Mouse (Mus musculus): ENCODE results near the gene Piwil1. TPM values are rescaled to one million over a fixed set of nuclear protein-coding genes. Genes with fewer than 3 reads are reported as not detected.

The Piwil1 gene
- total RNA-seq (2021) = not detected
- long read RNA-seq, experiment 1 = 0 reads
- long read RNA-seq, experiment 2 = 0 reads

DNA sequence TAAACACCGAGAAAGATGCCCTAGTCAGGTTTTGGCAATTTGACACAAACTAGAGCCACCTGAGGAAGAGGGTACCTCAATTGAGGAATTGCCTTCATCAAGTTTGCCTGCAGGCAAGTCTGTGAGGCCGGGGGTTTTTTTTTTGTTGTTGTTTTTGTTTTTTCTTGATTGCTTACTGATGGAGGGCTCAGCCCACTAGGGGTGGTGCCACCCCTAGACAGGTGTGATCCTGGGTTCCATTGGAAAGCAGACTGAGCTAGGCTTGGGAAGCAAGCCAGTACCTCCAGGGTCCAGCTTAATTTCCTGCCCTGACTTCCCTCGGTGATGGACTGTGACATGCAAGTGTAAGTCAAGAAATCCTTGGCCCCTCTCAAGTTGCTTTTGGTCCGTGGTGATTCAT, at the start of gene Piwil1:
TSS of gene Piwil1 (plus strand) at position 301 of the 400 bp plus-strand sequence.
- DNase-seq = no peak

DNA sequence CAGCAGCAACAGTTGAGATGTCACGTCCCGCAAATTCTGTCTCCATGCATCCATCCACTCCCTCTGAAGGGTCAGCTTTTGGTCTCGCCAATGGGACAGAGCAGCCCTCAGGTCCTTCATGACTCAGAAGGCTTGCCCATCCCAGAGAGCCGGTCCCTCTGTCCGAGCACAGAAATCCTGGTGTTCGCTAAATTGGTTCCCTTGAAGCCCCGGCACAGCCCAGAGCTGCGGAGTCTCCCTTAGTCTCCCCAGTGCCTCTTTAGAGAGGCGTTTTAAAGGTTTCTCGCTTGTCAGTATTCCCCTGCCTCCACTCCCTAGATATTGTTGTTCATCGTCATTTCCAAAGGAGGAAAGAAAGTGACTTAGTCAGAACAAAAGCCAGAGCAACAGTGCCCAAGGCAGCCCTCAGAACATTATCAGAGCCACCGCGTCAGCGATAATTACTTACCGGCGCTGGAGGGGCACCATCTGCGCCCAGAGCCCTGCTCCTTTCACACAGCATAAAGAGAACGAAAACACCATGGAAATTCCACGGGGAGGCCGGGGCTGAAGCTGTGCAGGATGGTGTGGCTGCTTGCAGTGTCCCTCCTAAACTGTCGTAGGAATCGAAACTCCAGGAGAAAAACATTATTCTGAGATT, 45.7 kb upstream of the Piwil1 start:
- DNase-seq = no peak

DNA sequence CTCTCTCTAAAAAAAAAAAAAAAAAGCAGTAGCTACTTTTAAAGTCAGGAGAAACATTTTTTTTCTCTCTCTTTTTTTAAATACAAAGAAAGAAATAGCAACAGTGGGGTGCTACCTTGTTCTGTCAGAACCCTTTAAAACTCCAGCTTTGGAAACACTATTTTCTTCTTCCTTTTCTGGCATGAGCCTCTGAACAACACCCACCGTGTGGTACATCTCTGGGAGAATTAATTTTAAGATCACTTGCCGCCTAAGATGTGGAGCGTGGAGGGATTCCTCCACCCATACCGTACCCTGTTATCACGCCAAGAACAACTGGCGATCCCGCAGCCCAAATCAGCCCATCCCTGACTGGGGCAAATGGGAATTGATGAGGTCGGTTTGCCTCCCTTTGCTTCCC, 42.2 kb upstream of the Piwil1 start:
- DNase-seq = no peak

DNA sequence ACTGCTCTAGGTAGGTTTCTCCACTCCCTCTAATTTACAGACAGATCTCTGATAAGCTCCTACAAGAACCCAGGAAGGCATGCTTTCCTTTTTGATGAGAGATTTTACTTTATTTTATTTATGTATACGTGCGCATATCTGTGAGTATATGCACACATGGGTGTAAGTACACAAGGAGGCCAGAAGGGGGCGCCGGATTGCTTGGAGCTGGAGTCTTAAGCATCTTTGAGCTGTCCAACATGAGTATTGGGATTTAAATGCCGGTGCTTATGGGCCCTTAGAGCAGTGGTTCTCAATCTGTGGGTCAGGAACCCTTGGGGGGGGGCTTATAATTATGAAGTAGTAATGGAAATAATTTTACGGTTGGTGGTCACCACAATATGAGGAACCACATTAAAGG, 39.4 kb upstream of the Piwil1 start:
- DNase-seq = no peak

DNA sequence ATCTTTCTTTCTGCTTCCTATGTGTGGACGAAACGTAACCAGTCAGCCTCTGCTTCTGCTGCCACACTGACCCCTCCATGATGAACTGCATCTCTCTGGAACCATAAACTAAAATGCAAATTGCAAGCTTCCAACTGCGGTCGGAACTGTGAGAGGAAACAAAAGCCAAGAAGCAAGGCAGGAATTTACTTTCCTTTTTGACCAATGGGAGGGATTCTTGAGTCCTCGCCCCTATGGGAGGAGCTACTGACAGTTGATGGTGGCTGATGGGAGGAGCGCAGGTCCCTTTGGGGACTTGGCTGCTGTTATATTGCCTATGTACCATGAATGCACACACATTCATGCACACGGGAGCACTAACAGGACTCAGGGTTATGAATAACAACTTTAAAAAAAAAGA, 38.3 kb upstream of the Piwil1 start:
- DNase-seq = no peak

DNA sequence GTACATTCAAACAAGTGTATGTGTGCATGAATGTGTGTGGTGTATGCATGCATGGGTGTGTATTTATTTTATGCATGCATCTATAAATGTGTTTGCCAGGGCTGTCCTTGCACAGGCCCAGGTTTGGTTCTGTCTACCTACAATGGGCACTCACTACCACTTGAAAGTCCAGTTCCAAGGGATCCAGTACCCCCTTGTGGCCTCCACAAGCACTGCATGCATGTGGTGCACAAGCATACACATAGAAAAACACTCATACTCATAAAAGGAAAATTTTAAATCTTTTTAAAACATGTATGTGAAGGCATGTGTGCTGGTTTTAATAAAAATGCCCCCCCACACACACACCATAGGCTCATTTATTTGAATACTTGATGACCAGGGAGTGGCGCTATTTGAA, 37.3 kb upstream of the Piwil1 start:
- peak; percentile 21 for DNase-seq

DNA sequence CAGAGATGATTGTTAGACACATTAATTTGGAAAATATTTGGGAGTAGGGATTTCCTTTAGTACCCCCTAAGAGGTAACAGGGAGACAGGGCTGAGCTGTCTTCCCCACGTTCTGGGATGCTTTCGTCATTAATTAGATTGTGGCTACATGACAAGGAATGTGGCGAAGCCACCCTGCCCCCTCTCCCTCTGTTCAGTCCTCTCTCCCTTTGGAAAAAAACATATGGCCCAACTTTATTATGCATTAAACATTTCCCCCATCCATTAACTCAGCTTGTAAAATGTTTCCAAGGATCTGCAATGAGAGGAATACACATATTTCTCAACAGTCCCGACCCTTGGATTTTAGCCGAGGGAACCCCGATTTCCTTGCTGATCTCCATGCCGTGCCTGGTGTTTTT, 35.0 kb upstream of the Piwil1 start:
- no peak for DNase-seq

DNA sequence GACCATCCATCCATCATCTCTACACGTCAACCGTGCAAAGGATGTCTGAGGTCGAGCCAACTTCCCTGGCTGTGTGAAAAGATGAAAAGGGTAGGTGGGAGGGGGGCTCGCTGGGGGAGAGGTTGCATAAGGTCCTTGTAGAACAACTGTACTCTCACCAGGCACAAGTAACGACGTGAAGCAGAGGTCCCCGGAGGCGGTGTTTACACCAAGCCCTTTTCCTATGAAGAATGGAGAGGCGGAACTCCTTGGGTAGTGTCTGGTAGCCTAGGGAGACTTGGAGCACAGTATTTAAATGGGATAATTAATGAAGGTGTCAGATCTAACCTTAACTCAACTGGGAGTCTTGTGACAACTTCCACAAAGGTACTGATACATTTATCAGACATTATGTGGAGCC, 28.2 kb upstream of the Piwil1 start:
- DNase-seq = no peak

DNA sequence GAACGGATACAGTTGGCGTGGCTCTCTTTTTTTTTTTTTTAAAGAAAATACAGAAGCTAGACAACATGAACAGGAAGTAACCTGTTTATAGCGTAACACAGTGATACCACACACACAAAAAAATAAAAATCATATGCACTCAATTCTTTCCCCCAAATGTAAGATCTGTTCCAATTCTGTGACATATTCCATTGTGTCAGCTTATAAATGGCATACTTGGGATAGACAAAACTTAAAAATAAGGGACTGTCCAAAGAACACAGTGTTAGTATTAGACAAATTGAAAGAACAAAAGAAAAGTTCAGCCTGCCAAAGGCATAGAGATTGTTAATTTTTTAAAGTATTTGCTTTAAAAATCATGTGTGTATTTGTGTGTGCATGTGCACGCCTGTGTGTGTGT, 25.0 kb upstream of the Piwil1 start:
- DNase-seq = no peak

DNA sequence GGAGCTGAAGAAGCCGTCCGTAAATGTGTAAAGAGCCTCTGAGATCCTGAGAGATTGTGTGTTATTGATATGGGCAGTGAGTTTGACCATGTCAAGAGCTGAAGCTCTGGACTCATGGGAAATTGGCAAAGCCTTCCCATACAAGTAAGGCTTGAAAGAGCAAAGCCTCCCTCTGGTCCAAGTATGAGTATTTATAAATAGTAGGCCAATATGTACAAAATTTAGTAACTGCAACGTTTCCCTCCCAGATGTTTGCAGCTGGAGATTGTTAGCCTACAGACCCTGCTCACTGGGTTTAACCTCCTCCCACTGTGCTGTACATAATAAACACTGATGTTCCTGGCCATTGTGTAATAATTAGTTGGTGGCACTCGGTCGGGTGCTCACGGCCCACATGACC, 24.5 kb upstream of the Piwil1 start:
- DNase-seq = no peak

DNA sequence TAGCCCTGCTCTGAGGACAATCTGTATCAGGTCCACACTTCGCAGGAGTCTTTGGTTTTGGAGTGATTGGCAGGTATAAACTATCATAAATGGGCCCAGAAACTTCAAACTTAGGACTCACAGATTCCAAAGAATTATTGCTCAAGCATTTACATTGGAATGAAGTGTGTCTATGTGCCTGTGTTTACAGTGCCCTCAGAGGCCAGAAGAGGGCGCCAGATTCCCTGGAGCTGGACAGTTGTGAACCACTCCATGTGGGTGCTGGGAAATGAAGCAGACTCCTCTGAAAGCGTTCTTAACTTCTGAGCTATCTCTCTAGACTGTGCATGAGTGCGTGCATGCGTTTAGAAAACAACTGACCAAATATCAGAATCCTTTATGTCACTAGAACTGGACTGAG, 20.9 kb upstream of the Piwil1 start:
- DNase-seq = peak; percentile 33

DNA sequence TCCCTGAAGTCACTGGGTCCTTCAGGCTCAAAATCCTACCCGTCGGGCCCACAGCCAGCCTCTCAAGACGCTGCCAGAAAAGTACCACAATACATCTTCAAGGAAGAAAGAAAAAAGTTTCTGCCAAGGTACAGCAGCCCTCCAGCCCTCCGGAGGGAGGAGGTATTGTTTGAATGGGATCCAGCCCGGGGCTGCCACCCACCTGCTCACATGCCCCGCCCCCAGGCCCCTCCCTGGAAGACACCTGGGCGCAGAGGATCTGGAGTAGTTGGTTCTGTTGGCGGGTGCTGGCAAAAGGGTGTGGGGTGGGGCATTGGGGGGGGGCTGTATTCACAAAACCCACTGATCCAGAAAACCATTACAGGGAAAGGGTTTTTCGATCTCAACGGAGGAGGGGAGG, 18.1 kb upstream of the Piwil1 start:
- no peak for DNase-seq

DNA sequence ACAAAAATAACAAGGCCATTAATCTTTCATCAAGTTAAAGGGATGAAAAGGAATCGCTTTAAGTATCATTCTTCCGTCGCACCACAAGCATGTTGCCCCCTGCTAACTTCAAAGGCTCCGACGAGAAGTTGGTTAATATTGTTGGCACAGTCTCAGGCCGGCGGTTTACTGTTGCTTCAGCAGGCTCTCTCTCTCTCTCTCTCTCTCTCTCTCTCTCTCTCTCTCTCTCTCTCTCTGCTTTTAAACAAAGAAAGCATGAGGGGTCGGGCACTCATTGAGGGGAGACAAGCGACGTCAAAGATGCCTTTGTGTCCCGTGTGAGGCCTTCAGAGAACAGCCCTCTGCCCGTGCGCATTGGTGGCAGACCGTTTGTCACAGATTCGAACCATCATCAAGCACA, 17.7 kb upstream of the Piwil1 start:
- DNase-seq = no peak

DNA sequence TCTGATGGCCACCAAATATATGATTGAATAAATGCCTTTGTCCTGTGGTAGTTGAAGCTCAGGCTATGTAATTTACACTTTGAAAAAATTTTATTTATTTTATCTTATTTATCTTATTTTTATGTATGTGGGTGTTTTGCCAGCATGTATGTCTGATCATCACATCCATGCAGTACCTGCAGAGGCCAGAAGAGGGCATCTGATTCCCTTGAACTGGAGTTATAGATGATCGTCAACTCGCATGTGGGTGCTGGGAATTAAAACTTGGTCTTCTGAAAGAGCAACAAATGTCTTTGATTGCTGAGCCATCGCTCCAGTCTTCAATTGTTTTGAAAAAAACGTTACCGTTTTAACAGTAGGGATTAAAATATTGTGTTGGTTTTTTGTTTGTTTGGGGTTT, 15.2 kb upstream of the Piwil1 start:
- no peak for DNase-seq

DNA sequence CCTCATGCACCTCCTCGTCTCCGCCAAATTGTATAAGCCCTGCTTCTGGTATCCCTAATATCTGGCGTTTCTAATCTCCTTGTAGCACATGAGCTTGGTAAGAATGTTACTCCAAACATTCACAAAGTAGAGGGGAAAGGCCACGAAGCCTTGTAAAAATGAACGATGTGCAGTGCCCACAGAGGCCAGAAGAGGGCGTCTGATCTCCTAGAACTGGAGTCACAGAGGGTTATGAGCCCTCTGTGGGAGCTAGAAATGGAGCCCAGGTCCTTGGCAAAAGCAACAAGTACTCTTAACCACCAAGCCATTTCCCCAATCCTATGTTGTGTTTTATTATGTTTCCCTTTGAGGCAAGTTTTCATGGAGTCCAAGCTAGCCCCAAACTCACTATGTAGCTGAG, 8.2 kb upstream of the Piwil1 start:
- DNase-seq = no peak

DNA sequence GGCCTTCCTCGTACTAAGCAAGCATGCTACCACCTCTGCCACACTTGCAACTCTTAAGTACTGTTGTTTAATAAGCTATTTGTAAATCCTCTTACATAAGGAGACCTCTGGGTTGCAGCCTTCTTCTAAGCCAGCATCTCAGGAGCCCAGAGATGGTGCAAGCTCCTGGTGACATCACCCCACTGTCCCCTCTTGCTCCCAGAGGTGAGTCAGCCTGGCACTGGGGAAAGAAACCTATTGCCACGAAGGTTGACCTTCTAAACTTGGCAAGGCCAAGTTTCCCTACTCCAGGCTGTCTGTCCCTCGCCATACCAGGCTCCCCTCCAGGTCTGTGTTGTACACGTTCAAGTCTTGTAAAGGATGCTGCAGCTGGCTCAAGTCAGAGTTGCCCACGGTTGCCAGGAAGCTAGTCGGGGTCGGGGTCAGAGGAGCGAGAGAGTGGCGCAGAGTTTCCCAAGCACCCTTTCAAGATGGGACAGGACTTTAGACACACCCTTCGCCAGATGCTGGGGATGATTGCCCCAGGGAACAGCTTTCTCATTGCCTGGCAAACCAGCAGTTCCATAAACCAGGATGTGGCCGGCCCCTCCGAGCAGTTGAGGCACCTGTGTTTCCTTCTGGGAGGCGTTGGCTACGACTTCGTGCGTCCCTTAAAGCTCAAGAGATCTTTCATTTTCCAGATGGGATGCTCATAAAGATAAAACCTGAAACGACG, 7.6 kb upstream of the Piwil1 start:
- peak; percentile 27 for DNase-seq

DNA sequence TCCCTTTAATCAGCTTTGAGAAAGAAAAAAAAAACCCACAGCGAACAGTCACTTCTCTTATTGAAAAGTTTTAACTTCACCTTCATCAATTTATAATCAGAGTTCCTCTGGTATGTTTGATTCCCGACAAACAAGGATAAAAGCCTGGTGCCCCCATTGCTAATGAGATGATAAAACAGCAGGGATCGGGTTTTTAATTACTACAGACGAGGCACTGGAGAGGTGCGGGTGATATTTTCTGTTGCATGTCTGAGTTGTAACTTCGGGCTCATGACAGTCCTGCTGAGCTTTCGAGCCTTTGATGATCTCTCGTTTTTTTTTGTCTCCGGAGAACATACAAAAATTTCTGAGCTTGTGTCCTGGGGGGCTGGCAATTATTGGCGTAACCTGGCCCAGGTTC, 5.5 kb upstream of the Piwil1 start:
- DNase-seq = no peak

DNA sequence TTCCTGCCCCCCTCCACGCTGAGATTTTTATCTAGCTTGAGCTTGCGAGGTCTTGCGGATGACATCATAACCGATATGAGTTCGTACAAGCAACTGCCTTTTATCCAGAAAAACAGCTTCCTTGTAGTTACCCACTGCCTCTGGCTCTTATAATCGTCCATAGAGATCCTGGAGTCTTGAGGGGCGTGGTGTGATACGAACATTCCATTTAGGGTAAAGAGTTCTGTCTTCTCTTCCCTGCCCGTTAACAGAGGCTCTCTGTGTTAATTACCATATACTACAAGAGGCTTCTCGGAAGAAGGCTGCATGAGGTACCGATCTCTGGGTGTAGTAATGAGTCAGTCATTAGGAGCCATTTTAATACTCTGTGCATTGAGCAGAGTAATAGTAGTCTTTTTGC, 1.6 kb upstream of the Piwil1 start:
- no peak for DNase-seq

DNA sequence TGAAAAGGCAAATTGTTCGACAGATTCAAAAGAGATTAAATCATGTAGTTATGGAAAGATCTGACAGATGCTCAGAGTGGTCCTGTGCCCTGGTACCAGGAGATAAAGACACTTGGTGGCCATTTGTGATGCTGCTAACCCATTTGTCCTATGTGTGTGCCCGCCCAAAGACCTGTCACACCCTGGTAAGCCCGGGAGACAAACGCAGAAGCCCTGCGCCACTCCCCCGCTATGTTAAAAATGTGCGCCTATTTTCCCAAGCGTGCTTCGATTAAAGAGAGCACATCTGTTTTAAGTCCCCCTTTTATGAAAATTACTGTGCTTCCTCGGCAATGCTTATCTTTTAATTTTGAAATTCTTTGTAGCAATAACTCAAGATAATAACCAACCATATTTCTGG, 1.4 kb downstream of the Piwil1 start:
- no peak for DNase-seq

DNA sequence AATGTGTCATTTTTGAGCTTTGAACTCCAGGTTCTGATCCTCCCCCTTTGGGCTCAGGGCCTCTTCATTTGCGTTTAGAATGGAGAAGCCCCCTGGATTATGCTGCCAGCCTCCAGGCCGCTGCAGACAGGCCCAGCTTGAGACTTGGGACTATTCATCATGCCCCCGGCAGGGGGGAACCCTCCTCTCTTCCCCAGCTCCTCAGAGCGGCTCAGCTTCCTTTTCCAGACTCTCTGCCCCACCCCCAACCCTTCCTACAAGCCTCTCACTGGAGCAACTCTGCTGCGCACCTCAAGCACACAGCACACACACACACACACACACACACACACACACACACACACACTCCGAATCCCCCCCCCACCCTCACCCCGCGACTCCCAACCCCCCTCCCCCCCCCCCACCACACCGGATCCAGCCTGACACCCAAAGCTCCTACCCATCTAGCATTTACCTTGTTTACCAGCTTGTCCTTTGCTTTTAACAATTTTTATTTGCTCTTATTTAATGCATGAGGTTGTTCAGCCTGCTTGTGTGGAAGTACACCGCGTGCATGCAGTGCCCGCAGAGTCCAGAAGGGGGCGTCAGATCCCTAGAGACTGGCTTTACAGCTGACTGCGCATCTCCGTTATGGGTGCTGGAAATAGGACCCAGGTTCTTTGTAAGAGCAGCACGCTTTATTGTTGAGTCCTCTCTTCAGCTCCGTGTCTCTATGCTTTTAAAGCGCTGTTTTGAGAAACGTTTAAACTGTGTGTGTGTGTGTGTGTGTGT, 2.0 kb downstream of the Piwil1 start:
- DNase-seq = no peak

DNA sequence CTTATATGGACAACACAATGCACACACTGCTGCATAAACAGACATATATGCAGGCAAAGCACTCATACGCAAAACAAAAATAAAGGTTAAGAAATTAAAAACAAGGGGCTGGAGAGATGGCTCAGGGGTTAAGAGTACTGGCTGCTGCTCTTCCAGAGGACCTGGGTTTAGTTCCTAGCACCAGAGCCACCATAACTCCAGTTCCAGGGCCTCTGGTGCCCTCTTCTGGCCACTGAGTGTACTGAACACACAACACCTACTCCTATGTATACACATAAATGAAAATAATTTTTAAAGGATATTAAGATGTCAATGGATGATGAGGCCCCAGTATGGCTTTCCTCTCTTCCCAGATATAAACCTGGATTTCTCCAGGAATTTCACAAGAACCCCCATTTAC, 4.1 kb downstream of the Piwil1 start:
- DNase-seq = no peak

DNA sequence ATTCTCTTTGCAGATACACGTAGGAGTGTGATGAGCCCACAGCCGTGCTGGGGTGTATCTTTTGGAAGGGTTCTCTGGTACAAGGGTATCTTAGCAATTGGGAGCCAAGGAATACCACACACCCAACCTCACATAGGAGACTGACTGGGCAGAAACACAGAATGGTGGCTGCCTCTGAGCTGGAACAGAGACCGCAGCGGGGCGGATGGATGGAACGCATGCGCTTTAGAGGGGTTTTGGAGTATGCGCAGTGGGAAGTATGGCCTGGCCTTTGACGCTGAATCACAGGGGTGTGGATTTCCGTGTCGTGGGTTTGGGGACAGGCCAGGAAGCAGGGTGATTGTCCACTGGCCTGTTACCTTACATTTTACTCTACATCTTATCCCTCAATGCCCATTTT, 4.9 kb downstream of the Piwil1 start:
- DNase-seq = no peak

DNA sequence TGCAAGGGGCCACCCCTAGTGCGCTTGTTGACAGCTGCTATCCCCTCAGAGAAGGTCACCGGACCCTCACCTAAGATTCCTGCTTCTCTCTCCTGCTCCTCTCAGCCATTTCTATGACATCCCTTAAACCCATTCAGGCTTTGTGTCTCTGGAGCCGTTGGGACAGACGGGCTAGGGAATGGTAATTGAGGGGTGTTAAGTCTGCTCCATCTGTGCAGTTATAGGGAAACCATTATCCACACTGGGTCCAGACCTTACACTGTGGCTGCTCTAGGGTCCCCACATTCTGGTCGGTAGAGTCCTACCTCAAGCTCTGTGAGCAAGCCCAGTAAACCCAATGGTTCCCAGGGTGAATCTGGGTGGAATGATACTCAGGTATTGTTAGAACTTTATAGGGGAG, 6.6 kb downstream of the Piwil1 start:
- no peak for DNase-seq

DNA sequence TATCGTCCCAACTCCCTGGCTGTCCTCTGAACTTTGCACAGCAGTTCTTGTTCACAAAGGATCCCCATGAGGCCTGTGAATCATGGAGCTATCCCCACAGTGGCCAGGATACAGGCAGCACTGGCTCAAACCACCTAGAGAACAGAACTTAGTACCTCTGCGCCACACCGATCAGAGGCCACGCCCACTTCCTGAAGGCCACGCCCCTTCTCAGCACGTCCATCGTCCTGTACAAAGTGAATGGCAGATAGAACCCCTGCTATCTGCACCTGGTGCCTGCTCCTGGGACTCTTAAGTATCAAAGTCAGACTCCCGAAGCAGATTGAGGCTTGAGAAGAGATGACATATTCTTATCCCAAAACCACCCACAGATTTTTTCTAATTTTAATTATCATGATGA, 8.3 kb downstream of the Piwil1 start:
- no peak for DNase-seq

All from adrenal gland, postnatal 10 days (tissue).